Mouse (Mus musculus): ENCODE measurements around the gene Anks1b. TPM values are rescaled to one million over a fixed set of nuclear protein-coding genes. Genes with fewer than 3 reads are reported as not detected.

The Anks1b gene
- total RNA-seq, 2 experiments from 2014 or later: 0.30 to 0.99 TPM

- no peak for DNase-seq (ENCODE audit: low spot score in 2 of 2)
These were observed 969.1 kb downstream of the Anks1b start for GRCm38 (mm10) chr10:90842398-90842797.

- no peak for DNase-seq (ENCODE audit: low spot score in 2 of 2)
These were observed 977.8 kb downstream of the Anks1b start for GRCm38 (mm10) chr10:90851077-90851476.

GRCm38 (mm10) chr10:90851999-90852398 is 978.7 kb downstream of the Anks1b start:
- DNase-seq (ENCODE audit: low spot score in 2 of 2): no peak

- DNase-seq (ENCODE audit: low spot score in 2 of 2): no peak
These were observed 979.1 kb downstream of the Anks1b start for GRCm38 (mm10) chr10:90852432-90852831.

GRCm38 (mm10) chr10:90856668-90857067 is 983.4 kb downstream of the Anks1b start:
- no peak for DNase-seq (ENCODE audit: low spot score in 2 of 2)

- DNase-seq (ENCODE audit: low spot score in 2 of 2): no peak
These were observed 986.6 kb downstream of the Anks1b start for GRCm38 (mm10) chr10:90859665-90860523.

GRCm38 (mm10) chr10:90863881-90864598 is 990.7 kb downstream of the Anks1b start:
- no peak for DNase-seq (ENCODE audit: low spot score in 2 of 2)

GRCm38 (mm10) chr10:90864599-90864889 is 991.2 kb downstream of the Anks1b start:
- no peak for DNase-seq (ENCODE audit: low spot score in 2 of 2)

GRCm38 (mm10) chr10:90873204-90873603 is 999.9 kb downstream of the Anks1b start:
- DNase-seq (ENCODE audit: low spot score in 2 of 2): no peak

GRCm38 (mm10) chr10:90874166-90874565 is 1000.9 kb downstream of the Anks1b start:
- DNase-seq (ENCODE audit: low spot score in 2 of 2): no peak

- DNase-seq (ENCODE audit: low spot score in 2 of 2): no peak
These were observed 1007.7 kb downstream of the Anks1b start for GRCm38 (mm10) chr10:90880854-90881560.

- no peak for DNase-seq (ENCODE audit: low spot score in 2 of 2)
These were observed 1016.3 kb downstream of the Anks1b start for GRCm38 (mm10) chr10:90889566-90889965.

GRCm38 (mm10) chr10:90892728-90893127 is 1019.4 kb downstream of the Anks1b start:
- no peak for DNase-seq (ENCODE audit: low spot score in 2 of 2)

GRCm38 (mm10) chr10:90897894-90898293 is 1024.6 kb downstream of the Anks1b start:
- no peak for DNase-seq (ENCODE audit: low spot score in 2 of 2)

GRCm38 (mm10) chr10:90904185-90904584 is 1030.9 kb downstream of the Anks1b start:
- no peak for DNase-seq (ENCODE audit: low spot score in 2 of 2)

GRCm38 (mm10) chr10:90907381-90907780 is 1034.1 kb downstream of the Anks1b start:
- DNase-seq (ENCODE audit: low spot score in 2 of 2): no peak

GRCm38 (mm10) chr10:90923476-90923875 is 1050.2 kb downstream of the Anks1b start:
- no peak for DNase-seq (ENCODE audit: low spot score in 2 of 2)

- DNase-seq (ENCODE audit: low spot score in 2 of 2): no peak
These were observed 1059.8 kb downstream of the Anks1b start for GRCm38 (mm10) chr10:90933088-90933487.

- DNase-seq (ENCODE audit: low spot score in 2 of 2): no peak
These were observed 1061.4 kb downstream of the Anks1b start for GRCm38 (mm10) chr10:90934678-90935077.

GRCm38 (mm10) chr10:90937721-90938460 is 1064.6 kb downstream of the Anks1b start:
- DNase-seq (ENCODE audit: low spot score in 2 of 2): no peak
